Comparison of ENCODE assay signal across 9 mouse cellular contexts in the genomic region with DNA sequence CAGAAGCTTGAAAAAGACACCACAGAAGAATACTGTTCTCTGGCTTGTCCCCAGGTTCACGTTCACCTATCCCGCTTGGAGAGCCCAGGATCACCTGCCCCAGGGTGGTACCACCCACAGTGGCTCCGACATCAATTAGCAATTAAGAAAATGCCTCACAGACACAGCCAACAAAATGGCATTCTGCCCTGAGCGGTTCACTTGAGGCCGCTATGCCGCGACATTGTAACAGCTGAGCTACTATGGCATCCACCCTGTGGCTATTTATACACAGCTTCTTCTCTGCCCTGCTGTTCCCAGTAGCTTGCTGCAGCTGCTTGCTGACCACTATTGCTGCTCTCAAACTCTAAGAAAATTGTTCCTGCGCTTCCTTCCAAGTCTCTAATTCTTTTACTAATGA. TPM values are rescaled to one million over a fixed set of nuclear protein-coding genes. Genes with fewer than 3 reads are reported as not detected.
A peak's percentile ranks its signal among the peaks of the same experiment; 100 is the strongest.
DNase-seq lines count a peak whose midpoint lies in the region; ATAC-seq and TF ChIP-seq lines count a peak whose summit lies in the region.
"Had no signal": no experiment of that assay in that cellular context is flagged by ENCODE, and none has a peak within 500 bp of the region (broad histone marks: within the 10 kb centered on the region; RNA-seq: fewer than 3 reads in every experiment).

No protein-coding gene starts in this region.

- H3K27ac ChIP-seq in forebrain, embryonic 13.5 days = no peak overlapping the region
- no peak overlapping the region for H3K27ac ChIP-seq in midbrain, embryonic 10.5 days (replicated peaks)
- no peak overlapping the region for H3K27ac ChIP-seq in liver, postnatal 0 days (ENCODE audit: low read depth)

- H3K4me1 ChIP-seq in forebrain, embryonic 13.5 days = peaks cover 24% of the 10 kb centered on the region
- peaks cover 22% of the 10 kb centered on the region for H3K4me1 ChIP-seq in midbrain, embryonic 10.5 days
- H3K4me1 ChIP-seq in liver, postnatal 0 days (ENCODE audit: insufficient read depth) = peaks cover 4% of the 10 kb centered on the region; the same call in 1 of the 2 replicates

- H3K9me3 ChIP-seq in forebrain, embryonic 13.5 days (replicated peaks) = no peaks in the 10 kb centered on the region
- H3K9me3 ChIP-seq in midbrain, embryonic 10.5 days (replicated peaks) = no peaks in the 10 kb centered on the region
- H3K9me3 ChIP-seq in liver, postnatal 0 days (ENCODE audit: low read length) = no peaks in the 10 kb centered on the region
- H3K9me3 ChIP-seq: megakaryocyte, embryonic 14.5 days had no signal

- no peak for TF ChIP-seq EP300 in liver, postnatal 0 days (IDR thresholded peaks at IDR 0.05; ENCODE audit: low read depth)

- peak overlapping the region; percentile 66 for H3K4me2 ChIP-seq in forebrain, embryonic 13.5 days
- no peak overlapping the region for H3K4me2 ChIP-seq in liver, postnatal 0 days (ENCODE audit: low read depth, low read length)

- DNase-seq in right cerebral cortex, adult 18-20 months = peak; percentile 43
- no peak for DNase-seq in right cerebral cortex, postnatal 25 days
- DNase-seq in heart, postnatal 4 days = peak; percentile 58
- DNase-seq in midbrain, embryonic 10.5 days (ENCODE audit: low spot score) = no peak
- DNase-seq in urinary bladder, postnatal 36 days (ENCODE audit: low spot score in 2 of 2) = no peak
- no peak for DNase-seq in spleen, postnatal 14 days (ENCODE audit: low spot score in 2 of 2)
- no peak for DNase-seq in liver, postnatal 0 days

- no peak overlapping the region for H3K9ac ChIP-seq in forebrain, embryonic 13.5 days
- H3K9ac ChIP-seq in liver, postnatal 0 days (replicated peaks) = no peak overlapping the region

- H3K4me3 ChIP-seq in forebrain, embryonic 13.5 days = no peak overlapping the region
- H3K4me3 ChIP-seq in midbrain, embryonic 10.5 days = peak overlapping the region; percentile 49; the same call in 1 of the 2 replicates
- no peak overlapping the region for H3K4me3 ChIP-seq in liver, postnatal 0 days (ENCODE audit: low read depth, low read length)

- 8% methylated on average over 8 of the region's 8 CpGs for WGBS in forebrain, embryonic 13.5 days
- 13% methylated on average over 8 of the region's 8 CpGs for WGBS in midbrain, embryonic 10.5 days
- WGBS in liver, postnatal 0 days (ENCODE audit: insufficient replicate concordance) = 15% methylated on average over 8 of the region's 8 CpGs

- no peak for TF ChIP-seq CTCF in liver, postnatal 0 days (IDR thresholded peaks at IDR 0.05; ENCODE audit: low read depth)

- H3K36me3 ChIP-seq in forebrain, embryonic 13.5 days (ENCODE audit: poor library complexity, severe bottlenecking) = no peaks in the 10 kb centered on the region
- H3K36me3 ChIP-seq in midbrain, embryonic 10.5 days = no peaks in the 10 kb centered on the region
- H3K36me3 ChIP-seq in liver, postnatal 0 days (replicated peaks; ENCODE audit: insufficient read depth, low read length) = no peaks in the 10 kb centered on the region

- ATAC-seq in forebrain, embryonic 13.5 days = 0 out of 2 replicates have a peak, but pooled peaks have one; percentile 31
- ATAC-seq in liver, postnatal 0 days = no peak

- H3K27me3 ChIP-seq in forebrain, embryonic 13.5 days = peaks cover 50% of the 10 kb centered on the region
- H3K27me3 ChIP-seq in midbrain, embryonic 10.5 days (ENCODE audit: low read depth, poor library complexity, severe bottlenecking) = peaks cover 64% of the 10 kb centered on the region
- peaks cover 42% of the 10 kb centered on the region for H3K27me3 ChIP-seq in liver, postnatal 0 days (ENCODE audit: insufficient read depth, low read length)

RNA-seq across cellular contexts. Expression of gene Nsun2, which starts 52.5 kb away (rescaled TPM):
- polyA plus RNA-seq in forebrain, embryonic 13.5 days (2015; fragmentation: Nextera tagmentation; extraction: Ambion mirVana) = 85.5 and 89.6 TPM in 2 replicates
- 10 to 100 TPM; 48.9 to 50.9 TPM for total RNA-seq in heart, postnatal 4 days (2021)
- 125 and 150 TPM in 2 replicates for polyA plus RNA-seq in midbrain, embryonic 10.5 days (2016; fragmentation: Nextera tagmentation; extraction: Ambion mirVana)
- polyA plus RNA-seq in liver, postnatal 0 days (2015; fragmentation: Nextera tagmentation; extraction: Ambion mirVana) = 46.0 and 47.5 TPM in 2 replicates

RNA-seq across cellular contexts. Expression of gene Tent4a, which starts 53.4 kb away (rescaled TPM):
- polyA plus RNA-seq in forebrain, embryonic 13.5 days (2015; fragmentation: Nextera tagmentation; extraction: Ambion mirVana) = 7.3 and 7.5 TPM in 2 replicates
- total RNA-seq in heart, postnatal 4 days (2021) = 10 to 100 TPM; 23.1 to 25.0 TPM
- polyA plus RNA-seq in midbrain, embryonic 10.5 days (2016; fragmentation: Nextera tagmentation; extraction: Ambion mirVana) = 4.9 and 5.2 TPM in 2 replicates
- 1.9 and 2.4 TPM in 2 replicates for polyA plus RNA-seq in liver, postnatal 0 days (2015; fragmentation: Nextera tagmentation; extraction: Ambion mirVana)

Comparison
In these comparisons a context has a peak if more than half of its experiments do, and no peak if none do; other contexts are left out.
1. DNase-seq: peak in right cerebral cortex, adult 18-20 months (single experiment) and heart, postnatal 4 days (single experiment); none in right cerebral cortex, postnatal 25 days (single experiment), midbrain, embryonic 10.5 days (single experiment), urinary bladder, postnatal 36 days (0 of 2), spleen, postnatal 14 days (0 of 2) and liver, postnatal 0 days (single experiment).